Mouse (Mus musculus) stomach, embryonic 15.5 days (tissue): ENCODE data around the gene Ippk. TPM values are rescaled to one million over a fixed set of nuclear protein-coding genes. Genes with fewer than 3 reads are reported as not detected.

ENCODE experiments used
- ATAC-seq: fragments of 200-750 bp; cut with Nextera tagmentation; 2 replicates; pipeline ENCODE4 v1.8.0; 2017; ENCODE audit warnings: low read depth, moderate number of reproducible peaks, moderate TSS enrichment; ENCODE audit not compliant: insufficient read depth, low FRiP score
- H3K27ac ChIP-seq: fragments of 300-500 bp; sonication (generic); 2 replicates; pipeline ENCODE4 v1.5.1; 2015; ENCODE audit warnings: mild to moderate bottlenecking, inconsistent platforms
- H3K27me3 ChIP-seq: fragments of 300-500 bp; sonication (generic); replicated peaks from 2 replicates; pipeline ENCODE4 v1.6.1; 2015; ENCODE audit warnings: inconsistent platforms
- H3K36me3 ChIP-seq: fragments of 300-500 bp; sonication (generic); 2 replicates; pipeline ENCODE4 v1.6.1; 2015; ENCODE audit warnings: inconsistent platforms
- H3K4me1 ChIP-seq: fragments of 300-500 bp; sonication (generic); 2 replicates; pipeline ENCODE4 v1.6.1; 2015; ENCODE audit warnings: inconsistent platforms
- H3K4me2 ChIP-seq: fragments of 300-500 bp; sonication (generic); 2 replicates; pipeline ENCODE4 v1.6.1; 2015; ENCODE audit warnings: mild to moderate bottlenecking, inconsistent platforms
- H3K4me3 ChIP-seq: fragments of 300-500 bp; sonication (generic); replicated peaks from 2 replicates; pipeline ENCODE4 v1.5.1; 2015; ENCODE audit warnings: inconsistent platforms
- H3K9ac ChIP-seq: fragments of 300-500 bp; sonication (generic); 2 replicates; pipeline ENCODE4 v1.6.1; 2015; ENCODE audit warnings: inconsistent platforms
- H3K9me3 ChIP-seq: fragments of 300-500 bp; sonication (generic); 2 replicates; pipeline ENCODE4 v1.6.1; 2016; ENCODE audit warnings: inconsistent platforms
- WGBS: fragments of 180-500 bp; shearing (Covaris S2); methylation state at CpG from one replicate; pipeline ENCODE4 v1.1.7; 2015; 5-methylcytosine and 5-hydroxymethylcytosine counted together
- polyA plus RNA-seq: library from polyadenylated mRNA; unstranded; fragments of >200 nt; fragmentation: Nextera tagmentation; extraction: Ambion mirVana; gene quantifications from 2 replicates; pipeline ENCODE4 v1.2.1, GENCODE M21; 2015

The Ippk gene
- polyA plus RNA-seq, 1 experiment from 2014 or later: 17.3 TPM

GRCm38 (mm10) chr13:49393579-49393978, 27.5 kb upstream of the Ippk start:
- no peak overlapping the region for H3K4me3 ChIP-seq
- no peaks in the 10 kb centered on the region for H3K27me3 ChIP-seq
- peak; percentile 21; the same call in 1 of the 2 replicates for ATAC-seq
- no peak overlapping the region for H3K9ac ChIP-seq
- no peaks in the 10 kb centered on the region for H3K36me3 ChIP-seq
- H3K27ac ChIP-seq: no peak overlapping the region
- H3K4me2 ChIP-seq: no peak overlapping the region
- no peaks in the 10 kb centered on the region for H3K4me1 ChIP-seq
- no peaks in the 10 kb centered on the region for H3K9me3 ChIP-seq
- 51% methylated on average over 1 of the region's 1 CpGs for WGBS

GRCm38 (mm10) chr13:49394886-49395447, 26.1 kb upstream of the Ippk start:
- no peaks in the 10 kb centered on the region for H3K9me3 ChIP-seq
- no peak overlapping the region for H3K9ac ChIP-seq
- WGBS: 86% methylated on average over 3 of the region's 3 CpGs
- no peak for ATAC-seq
- H3K27ac ChIP-seq: no peak overlapping the region
- H3K27me3 ChIP-seq: no peaks in the 10 kb centered on the region
- no peaks in the 10 kb centered on the region for H3K36me3 ChIP-seq
- no peaks in the 10 kb centered on the region for H3K4me1 ChIP-seq
- no peak overlapping the region for H3K4me2 ChIP-seq
- no peak overlapping the region for H3K4me3 ChIP-seq

- H3K4me3 ChIP-seq: no peak overlapping the region
- no peaks in the 10 kb centered on the region for H3K27me3 ChIP-seq
- no peaks in the 10 kb centered on the region for H3K36me3 ChIP-seq
- no peaks in the 10 kb centered on the region for H3K4me1 ChIP-seq
- H3K27ac ChIP-seq: no peak overlapping the region
- ATAC-seq: no peak
- H3K9me3 ChIP-seq: no peaks in the 10 kb centered on the region
- H3K9ac ChIP-seq: no peak overlapping the region
- H3K4me2 ChIP-seq: no peak overlapping the region
- WGBS: 74% methylated on average over 1 of the region's 1 CpGs
Measured at GRCm38 (mm10) chr13:49396798-49397197, 24.3 kb upstream of the Ippk start.

GRCm38 (mm10) chr13:49398191-49398590, 22.9 kb upstream of the Ippk start:
- 76% methylated on average over 8 of the region's 8 CpGs for WGBS
- H3K9ac ChIP-seq: no peak overlapping the region
- no peak overlapping the region for H3K4me3 ChIP-seq
- H3K4me1 ChIP-seq: 0 out of 2 replicates have a peak, but pooled peaks cover 3% of the 10 kb centered on the region
- H3K9me3 ChIP-seq: no peaks in the 10 kb centered on the region
- no peak overlapping the region for H3K27ac ChIP-seq
- H3K4me2 ChIP-seq: no peak overlapping the region
- ATAC-seq: no peak
- no peaks in the 10 kb centered on the region for H3K36me3 ChIP-seq
- no peaks in the 10 kb centered on the region for H3K27me3 ChIP-seq

- ATAC-seq: peak; percentile 37; the same call in 1 of the 2 replicates
- H3K4me2 ChIP-seq: no peak overlapping the region
- 43% methylated on average over 6 of the region's 6 CpGs for WGBS
- H3K27me3 ChIP-seq: no peaks in the 10 kb centered on the region
- no peak overlapping the region for H3K4me3 ChIP-seq
- no peaks in the 10 kb centered on the region for H3K9me3 ChIP-seq
- H3K27ac ChIP-seq: no peak overlapping the region
- no peak overlapping the region for H3K9ac ChIP-seq
- 0 out of 2 replicates have a peak, but pooled peaks cover 3% of the 10 kb centered on the region for H3K4me1 ChIP-seq
- no peaks in the 10 kb centered on the region for H3K36me3 ChIP-seq
Measured at GRCm38 (mm10) chr13:49400139-49400538, 20.9 kb upstream of the Ippk start.

GRCm38 (mm10) chr13:49402628-49403027, 18.4 kb upstream of the Ippk start:
- peak overlapping the region; percentile 61; the same call in 1 of the 2 replicates for H3K27ac ChIP-seq
- H3K4me3 ChIP-seq: no peak overlapping the region
- no peak overlapping the region for H3K9ac ChIP-seq
- no peak overlapping the region for H3K4me2 ChIP-seq
- 0 out of 2 replicates have a peak, but pooled peaks cover 3% of the 10 kb centered on the region for H3K4me1 ChIP-seq
- no peaks in the 10 kb centered on the region for H3K27me3 ChIP-seq
- peak; percentile 85 for ATAC-seq
- H3K9me3 ChIP-seq: no peaks in the 10 kb centered on the region
- 71% methylated on average over 2 of the region's 2 CpGs for WGBS
- H3K36me3 ChIP-seq: no peaks in the 10 kb centered on the region

DNA sequence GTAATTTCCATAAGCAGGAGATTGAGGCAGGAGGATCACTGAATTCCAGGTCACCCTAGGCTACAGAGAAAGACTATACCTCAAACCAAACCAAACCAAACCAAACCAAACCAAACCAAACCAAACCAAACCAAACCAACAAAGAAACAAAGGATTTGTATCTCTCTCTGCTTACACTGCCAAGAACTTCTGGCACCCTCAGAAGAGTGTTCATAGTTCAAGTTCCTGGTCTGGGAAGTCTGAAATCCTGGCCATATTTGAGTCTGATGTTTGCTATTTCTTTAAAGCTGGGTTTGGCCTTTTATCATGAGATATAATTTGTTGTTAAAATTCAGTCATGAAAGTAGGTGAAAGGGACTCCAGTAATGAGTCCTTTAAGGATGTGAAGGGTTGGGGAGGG, 13.3 kb upstream of the Ippk start:
- H3K27ac ChIP-seq: no peak overlapping the region
- no peak overlapping the region for H3K4me2 ChIP-seq
- no peaks in the 10 kb centered on the region for H3K4me1 ChIP-seq
- no peaks in the 10 kb centered on the region for H3K36me3 ChIP-seq
- ATAC-seq: no peak
- H3K4me3 ChIP-seq: no peak overlapping the region
- H3K27me3 ChIP-seq: no peaks in the 10 kb centered on the region
- no peak overlapping the region for H3K9ac ChIP-seq
- H3K9me3 ChIP-seq: no peaks in the 10 kb centered on the region

DNA sequence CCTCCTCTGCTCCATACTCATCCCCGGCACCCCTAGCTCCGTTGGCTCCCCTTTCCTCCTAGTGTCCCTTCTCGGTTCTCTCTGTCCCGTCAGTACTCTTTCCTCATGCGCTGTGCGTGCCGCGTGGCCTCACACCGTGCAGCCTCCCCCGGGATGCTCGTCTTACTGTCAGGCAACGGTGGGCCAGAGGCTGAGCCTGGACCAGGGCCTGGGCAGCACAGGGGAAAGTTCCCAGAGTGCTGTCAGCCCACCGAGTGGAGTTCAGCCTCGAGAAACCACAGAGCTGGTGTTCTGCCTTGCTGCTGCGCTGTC, 513 bp downstream of the Ippk start:
- no peak; the same call in 1 of the 2 replicates for ATAC-seq
- Histone ChIP-seq H3K9me3 (no peaks in the 10 kb centered on the region), H3K27ac (peak overlapping the region; percentile 82), H3K36me3 (no peaks in the 10 kb centered on the region), H3K27me3 (no peaks in the 10 kb centered on the region), H3K4me2 (peak overlapping the region; percentile 89), H3K4me3 (peak overlapping the region; percentile 81), H3K9ac (peak overlapping the region; percentile 79), H3K4me1 (peaks cover 18% of the 10 kb centered on the region)
- under 1% methylated on average over 15 of the region's 15 CpGs for WGBS

- no peaks in the 10 kb centered on the region for H3K9me3 ChIP-seq
- peak overlapping the region; percentile 79; the same call in 1 of the 2 replicates for H3K9ac ChIP-seq
- H3K36me3 ChIP-seq: no peaks in the 10 kb centered on the region
- H3K4me2 ChIP-seq: peak overlapping the region; percentile 89
- H3K4me1 ChIP-seq: peaks cover 18% of the 10 kb centered on the region
- H3K4me3 ChIP-seq: peak overlapping the region; percentile 81
- H3K27ac ChIP-seq: no peak overlapping the region; the same call in 1 of the 2 replicates
- no peaks in the 10 kb centered on the region for H3K27me3 ChIP-seq
- WGBS: 19% methylated on average over 4 of the region's 4 CpGs
- ATAC-seq: no peak
Measured at GRCm38 (mm10) chr13:49421959-49422358, 910 bp downstream of the Ippk start.

- Histone ChIP-seq H3K9ac (no peak overlapping the region), H3K4me1 (peaks cover 18% of the 10 kb centered on the region), H3K36me3 (0 out of 2 replicates have a peak, but pooled peaks cover 3% of the 10 kb centered on the region), H3K4me3 (no peak overlapping the region), H3K27ac (no peak overlapping the region), H3K4me2 (no peak overlapping the region), H3K9me3 (no peaks in the 10 kb centered on the region), H3K27me3 (no peaks in the 10 kb centered on the region)
- 87% methylated on average over 3 of the region's 3 CpGs for WGBS
- no peak for ATAC-seq
Measured at GRCm38 (mm10) chr13:49426736-49427135, 5.7 kb downstream of the Ippk start.

DNA sequence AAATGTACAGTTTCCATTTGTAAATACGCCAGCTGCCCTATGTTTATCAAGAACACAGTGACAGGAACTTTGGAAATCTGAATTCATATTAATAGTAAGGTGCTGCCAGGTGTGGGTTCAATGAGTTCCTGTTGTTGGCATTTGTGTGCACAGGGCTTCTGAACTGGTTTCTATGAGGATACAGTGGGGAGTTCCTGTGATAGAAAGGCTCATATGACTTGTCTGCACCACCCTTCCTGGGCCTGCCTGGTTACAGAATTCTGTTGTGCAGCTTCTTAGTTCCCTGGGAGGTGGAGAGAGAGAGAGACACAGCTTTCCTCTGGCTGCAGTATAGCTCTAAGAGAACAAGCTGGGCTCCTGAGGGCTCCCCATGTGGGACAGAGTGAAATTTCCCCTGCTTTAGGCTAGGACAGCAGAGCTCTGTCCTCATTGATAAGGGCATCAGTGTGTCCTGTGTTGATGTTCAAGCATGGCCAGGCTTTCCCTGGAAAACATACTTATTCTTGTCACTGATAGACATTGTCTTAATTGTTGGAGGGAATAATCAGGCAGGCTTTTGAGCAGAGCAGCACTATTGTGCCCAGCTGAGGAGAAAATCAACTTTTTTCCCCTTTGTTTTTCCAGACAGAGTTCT, 7.1 kb downstream of the Ippk start:
- Histone ChIP-seq H3K9ac (no peak overlapping the region), H3K4me2 (no peak overlapping the region), H3K9me3 (no peaks in the 10 kb centered on the region), H3K27me3 (no peaks in the 10 kb centered on the region), H3K4me3 (no peak overlapping the region), H3K27ac (no peak overlapping the region), H3K36me3 (0 out of 2 replicates have a peak, but pooled peaks cover 4% of the 10 kb centered on the region), H3K4me1 (peaks cover 4% of the 10 kb centered on the region; the same call in 1 of the 2 replicates)
- no peak for ATAC-seq
- 79% methylated on average over 1 of the region's 1 CpGs for WGBS

DNA sequence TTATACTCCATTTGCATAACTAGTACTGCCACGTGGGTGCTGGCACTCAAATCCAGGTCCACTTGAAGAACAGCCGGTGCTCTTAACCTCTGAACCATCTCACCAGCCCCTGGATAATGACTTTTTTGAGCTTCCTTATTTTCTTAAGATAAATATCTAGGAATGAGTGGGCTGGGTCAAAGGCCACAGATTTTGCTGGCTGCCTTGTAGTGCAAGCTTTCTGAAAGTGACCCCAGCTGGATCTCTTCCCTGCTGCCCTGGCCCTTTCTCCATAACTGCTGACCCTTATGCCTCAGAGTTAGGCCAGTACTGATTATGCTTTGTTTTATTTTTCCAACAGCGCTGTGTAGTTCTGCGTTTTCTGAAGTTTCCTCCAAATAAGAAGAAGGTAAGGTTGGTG, 9.5 kb downstream of the Ippk start:
- H3K27me3 ChIP-seq: no peaks in the 10 kb centered on the region
- ATAC-seq: no peak
- H3K9me3 ChIP-seq: no peaks in the 10 kb centered on the region
- H3K36me3 ChIP-seq: peaks cover 8% of the 10 kb centered on the region; the same call in 1 of the 2 replicates
- 52% methylated on average over 4 of the region's 4 CpGs for WGBS
- 0 out of 2 replicates have a peak, but pooled peaks cover 3% of the 10 kb centered on the region for H3K4me1 ChIP-seq
- H3K4me2 ChIP-seq: no peak overlapping the region
- H3K4me3 ChIP-seq: no peak overlapping the region
- no peak overlapping the region for H3K27ac ChIP-seq
- H3K9ac ChIP-seq: no peak overlapping the region
